Mouse (Mus musculus) left cerebral cortex, postnatal 25 days (tissue): Measurements from ENCODE around the gene Nrxn3. TPM values are rescaled to one million over a fixed set of nuclear protein-coding genes. Genes with fewer than 3 reads are reported as not detected.
A peak's percentile ranks its signal among the peaks of the same experiment; 100 is the strongest.

Experiments
- DNase-seq, 2 experiments: peaks; one replicate each; pipeline ENCODE4 v3.0.0; 2022; ENCODE audit warnings: low spot score in 2 of 2, mixed read lengths in 1 of 2
- intact Hi-C: fragments of 180-260 bp; cut with DNase I; formaldehyde crosslinking; loops from one replicate; pipeline ENCODE4 v1.15.1; 2025
- total RNA-seq, 2 experiments: library from RNA; stranded (reverse); gene quantifications; 2 replicates each; pipeline ENCODE4 v1.2.3; 2021

Nrxn3 gene
- total RNA-seq, 2 experiments from 2014 or later, result 209 to 271 TPM

DNA sequence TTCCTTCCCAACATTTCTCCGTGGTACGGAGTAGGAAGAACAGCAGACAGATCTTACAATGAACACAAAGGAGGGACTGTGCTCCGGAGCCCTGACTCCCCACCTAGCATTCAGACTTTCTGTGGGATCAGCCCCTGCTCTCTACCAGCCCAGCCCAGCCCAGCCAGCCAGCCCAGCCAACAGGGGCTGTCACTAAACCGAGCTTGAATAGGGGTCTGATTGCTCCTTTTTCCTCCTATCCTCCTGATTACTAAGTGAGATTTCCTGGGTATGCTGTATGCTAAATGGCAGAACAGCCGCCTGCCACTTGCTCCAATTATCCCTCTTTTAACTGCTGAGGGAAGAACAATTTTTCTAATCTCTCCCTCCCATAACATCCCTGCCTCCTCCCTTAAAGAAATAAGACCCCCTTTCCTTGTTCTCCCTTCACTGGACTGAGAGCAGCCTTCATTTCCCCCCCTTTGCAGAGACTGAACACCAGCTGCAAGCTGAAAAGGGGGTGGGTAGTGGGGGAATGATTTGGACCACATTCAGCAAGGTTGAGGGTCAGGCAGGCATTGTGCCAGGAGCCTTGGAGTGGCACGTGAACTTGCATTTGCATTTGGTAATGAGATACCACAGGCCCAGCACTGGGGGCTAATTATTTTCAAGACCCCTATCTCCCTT is 78.4 kb downstream of the Nrxn3 start:
- intact Hi-C loops, result no loop called here
- peak in 1 of 2 experiments; percentile 18 for DNase-seq

DNA sequence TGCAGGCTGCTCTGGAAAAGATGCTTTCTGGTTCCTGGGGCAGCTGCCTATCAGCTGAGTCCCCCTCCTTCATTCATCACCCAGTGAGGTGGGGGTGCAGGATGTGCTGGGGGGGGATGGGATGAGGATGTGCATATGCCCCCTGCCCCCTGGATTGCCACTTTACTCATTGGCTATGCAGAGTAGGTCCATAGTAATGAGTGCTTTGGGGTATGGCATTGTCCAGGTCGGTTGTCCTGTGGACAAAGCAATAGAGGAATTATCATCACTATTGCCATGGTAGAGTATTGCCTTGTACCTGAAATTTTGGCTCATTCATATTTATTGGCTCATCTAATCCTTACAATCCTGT is 79.0 kb downstream of the Nrxn3 start:
- no peak for DNase-seq
- intact Hi-C loops, result no loop called here

DNA sequence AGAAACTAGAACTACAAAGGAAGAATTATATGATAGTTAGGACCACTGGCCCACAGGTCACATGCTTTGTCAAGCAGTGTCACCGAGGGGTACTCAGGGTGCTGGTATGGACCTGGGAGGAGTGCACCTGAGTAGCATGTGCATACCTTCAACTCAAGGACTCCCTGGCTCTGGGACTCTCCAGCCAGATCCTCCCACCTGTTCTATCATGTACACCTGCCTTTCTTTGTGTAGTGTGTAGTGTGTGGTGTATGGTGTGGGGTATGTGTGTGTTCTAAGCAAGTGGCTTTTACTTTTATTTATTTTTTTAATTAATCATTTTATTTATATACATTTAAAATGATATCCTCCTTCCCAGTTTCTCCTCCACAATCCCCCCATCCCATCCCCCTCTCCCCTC is 86.3 kb downstream of the Nrxn3 start:
- DNase-seq, result no peak

DNA sequence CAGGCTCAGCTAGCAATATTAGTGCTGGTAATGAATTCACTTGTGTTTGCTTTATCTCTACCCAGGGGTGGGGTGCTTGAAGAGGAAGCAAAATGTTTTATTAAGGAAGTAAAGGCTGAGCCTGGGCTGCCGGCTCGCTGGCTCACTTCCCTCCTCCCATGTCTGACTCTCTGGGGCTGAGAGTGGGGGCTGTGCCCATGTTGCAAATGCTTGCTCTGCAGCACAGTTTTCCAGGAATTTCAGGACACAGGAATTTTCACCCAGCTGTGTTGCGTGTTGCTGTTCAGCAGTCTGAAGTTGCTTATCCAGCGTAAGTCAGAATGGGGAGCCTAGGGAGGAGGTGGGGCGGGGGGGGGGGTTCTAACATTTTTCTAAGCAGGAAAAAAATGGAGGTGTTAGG is 89.5 kb downstream of the Nrxn3 start:
- intact Hi-C loops, result no loop called here
- DNase-seq, result peak in 1 of 2 experiments; percentile 56

More for the DNA sequence above, 86.3 kb downstream of the Nrxn3 start:
- intact Hi-C loops, result no loop called here

DNA sequence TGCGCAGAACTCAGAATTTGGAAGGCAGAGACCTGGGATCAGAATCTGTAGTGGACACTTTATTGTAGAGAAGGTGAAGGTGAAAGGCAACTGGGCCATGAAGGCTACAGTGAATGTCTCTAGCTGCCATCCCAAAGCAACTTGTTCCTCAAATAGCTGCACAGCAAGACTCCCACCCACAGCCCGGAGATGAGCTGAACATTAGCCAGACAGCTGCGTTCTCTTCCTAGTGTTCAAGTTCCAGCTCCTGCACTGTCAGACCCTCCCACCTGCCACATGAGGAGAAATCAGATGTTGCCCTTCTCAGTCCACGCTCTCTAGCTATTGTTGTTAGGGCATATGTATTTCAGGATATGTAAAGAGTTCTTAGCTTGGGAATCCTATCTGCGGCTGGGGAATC is 94.2 kb downstream of the Nrxn3 start:
- intact Hi-C loops, result no loop called here
- no peak for DNase-seq

- intact Hi-C loops, result no loop called here
- DNase-seq, result no peak
Observed at GRCm38 (mm10) chr12:88818622-88819334, 96.1 kb downstream of the Nrxn3 start.

DNA sequence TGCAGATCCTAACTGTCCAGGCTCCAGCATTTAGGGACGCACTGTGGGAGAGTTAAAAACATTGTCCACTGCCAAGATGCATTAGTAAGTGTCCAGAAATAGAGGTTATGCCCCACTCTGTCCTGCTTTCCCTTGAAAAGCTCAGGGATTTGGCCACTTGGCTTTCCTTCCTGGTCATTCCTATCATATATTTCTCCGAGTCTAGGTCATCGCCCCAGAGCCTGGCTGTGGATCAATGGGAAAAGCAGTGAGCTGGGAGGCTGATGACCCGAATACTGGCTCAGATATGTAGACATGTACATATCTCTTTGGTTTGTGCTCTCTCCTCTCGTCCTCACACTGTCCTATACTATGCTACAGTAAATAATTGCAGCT is 96.6 kb downstream of the Nrxn3 start:
- no peak for DNase-seq

DNA sequence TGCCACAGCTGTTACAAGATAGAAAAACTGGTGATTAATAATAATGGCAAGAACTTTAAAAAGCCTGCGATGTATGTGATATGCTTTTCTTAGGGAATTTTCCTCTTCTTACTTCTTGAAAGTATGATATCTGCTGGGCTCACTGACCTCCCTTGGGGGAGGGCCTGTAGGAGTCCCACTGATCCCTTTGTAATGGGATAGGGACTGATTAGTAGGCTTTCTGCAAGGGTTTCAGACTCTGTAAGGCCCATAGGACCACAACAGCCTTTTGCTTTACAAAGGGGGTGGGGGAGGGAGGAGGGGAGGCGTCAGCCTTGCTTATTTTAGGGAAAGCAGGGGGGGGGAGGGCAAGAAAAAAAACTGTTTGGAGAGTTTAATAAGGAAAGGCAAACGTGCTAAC is 97.5 kb downstream of the Nrxn3 start:
- no peak for DNase-seq
- intact Hi-C loops, result no loop called here

More for the DNA sequence above, 96.6 kb downstream of the Nrxn3 start:
- intact Hi-C loops, result no loop called here

GRCm38 (mm10) chr12:88830851-88831250 is 108.2 kb downstream of the Nrxn3 start:
- peak in 1 of 2 experiments; percentile 32 for DNase-seq
- intact Hi-C loops, result no loop called here

- no peak for DNase-seq
- intact Hi-C loops, result no loop called here
Observed at GRCm38 (mm10) chr12:88835821-88836220, 113.1 kb downstream of the Nrxn3 start.

- intact Hi-C loops, result no loop called here
- no peak for DNase-seq
Observed at GRCm38 (mm10) chr12:88839724-88840123, 117.0 kb downstream of the Nrxn3 start.

DNA sequence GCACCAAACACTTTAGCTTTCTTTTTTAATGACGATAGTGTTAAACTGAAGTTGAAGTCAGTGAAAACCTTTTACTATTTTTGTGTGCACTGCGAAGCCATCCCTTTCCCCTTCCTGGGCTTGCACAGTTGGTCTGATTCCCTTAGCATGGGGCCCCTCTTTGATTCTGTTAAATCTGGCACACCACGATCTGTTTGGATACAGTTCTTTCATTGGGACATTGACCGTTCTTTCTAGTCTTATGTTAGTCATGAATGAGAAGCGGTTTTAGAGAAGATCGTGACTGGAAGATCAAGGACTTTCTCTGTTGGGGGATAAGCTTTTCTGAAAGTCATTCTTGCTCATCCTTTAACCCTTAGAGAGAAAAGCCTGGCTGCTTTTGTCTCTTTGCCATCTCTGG is 118.7 kb downstream of the Nrxn3 start:
- no peak for DNase-seq
- intact Hi-C loops, result no loop called here

- no peak for DNase-seq
- intact Hi-C loops, result no loop called here
Observed at GRCm38 (mm10) chr12:88850400-88851179, 127.9 kb downstream of the Nrxn3 start.

- DNase-seq, result no peak
- intact Hi-C loops, result no loop called here
Observed at GRCm38 (mm10) chr12:88854039-88854438, 131.4 kb downstream of the Nrxn3 start.

DNA sequence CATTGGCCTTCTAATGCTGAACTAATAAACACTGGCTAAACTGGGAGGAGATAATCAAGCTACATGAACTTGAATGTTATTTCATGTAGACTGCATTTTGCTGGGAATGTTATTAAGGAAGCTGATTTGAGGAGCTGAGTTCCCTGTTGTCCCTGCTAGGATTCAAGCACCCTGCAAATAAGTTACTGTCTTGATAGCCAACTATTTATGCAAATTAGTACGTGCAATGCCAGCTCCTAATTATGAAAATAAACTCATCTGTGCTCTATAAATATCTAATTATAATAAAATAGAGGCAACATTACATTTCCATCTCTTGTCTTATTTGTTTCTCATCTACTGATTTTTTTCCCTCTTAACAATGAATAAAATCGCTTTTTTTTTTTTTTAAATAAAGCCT is 135.0 kb downstream of the Nrxn3 start:
- no peak for DNase-seq
- intact Hi-C loops, result no loop called here

GRCm38 (mm10) chr12:88859456-88860345 is 137.0 kb downstream of the Nrxn3 start:
- intact Hi-C loops, result no loop called here
- DNase-seq, result no peak

- DNase-seq, result no peak
- intact Hi-C loops, result no loop called here
Observed at GRCm38 (mm10) chr12:88860397-88860796, 137.7 kb downstream of the Nrxn3 start.

- intact Hi-C loops, result no loop called here
- no peak for DNase-seq
Observed at GRCm38 (mm10) chr12:88863069-88863468, 140.4 kb downstream of the Nrxn3 start.

- intact Hi-C loops, result no loop called here
- no peak for DNase-seq
Observed at GRCm38 (mm10) chr12:88868288-88868687, 145.6 kb downstream of the Nrxn3 start.

DNA sequence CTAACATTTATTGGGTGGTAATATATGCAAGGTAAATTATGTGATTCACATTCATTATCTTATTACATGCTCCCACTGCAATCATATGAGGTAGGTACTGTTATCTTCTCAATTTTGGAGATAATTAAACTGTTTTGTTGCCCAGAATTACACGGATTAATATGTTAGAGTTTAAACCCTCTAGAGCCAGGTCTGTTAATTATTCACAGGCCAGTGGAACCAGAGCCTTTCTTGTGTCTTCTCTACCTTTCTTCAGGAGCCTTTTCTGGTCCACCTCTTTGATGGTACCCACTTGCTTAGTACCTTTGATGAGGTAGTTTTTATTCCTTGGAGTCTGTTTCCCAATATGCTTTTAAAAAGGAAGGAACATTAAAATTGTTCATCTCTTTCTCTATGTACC is 174.7 kb downstream of the Nrxn3 start:
- intact Hi-C loops, result no loop called here
- DNase-seq, result no peak
